Mouse (Mus musculus): ENCODE measurements at regions not wholly inside any gene's neighbourhood (a gene's known extent, or its start where the extent isn't known, plus 50 kb on each side); places are given as distances from the start of the nearest gene placed in this dataset.

GRCm38 (mm10) chr3:102682424-102682823 lies 51.9 kb upstream of the Tspan2 start:
- DNase-seq (ENCODE audit: low read depth, low spot score) = no peak
- in situ Hi-C loops (cut with MboI; ENCODE audit: low sequenced_read_pairs in 2 of 2, unreplicated experiment in 2 of 2) = no loop called here
- no peak for TF ChIP-seq MAFK (IDR thresholded peaks at IDR 0.05; ENCODE audit: insufficient read depth, low read depth, low read length)
- TF ChIP-seq ZC3H11A (IDR thresholded peaks at IDR 0.05; ENCODE audit: borderline replicate concordance, low read depth, low read length) = no peak
- TF ChIP-seq CHD2 (IDR thresholded peaks at IDR 0.05; ENCODE audit: low read depth, low read length) = no peak
- no peak for TF ChIP-seq ZNF384 (IDR thresholded peaks at IDR 0.05; ENCODE audit: low read depth, low read length)
- no peak for TF ChIP-seq HCFC1 (IDR thresholded peaks at IDR 0.05; ENCODE audit: borderline replicate concordance, insufficient read depth, low read length)
- Histone ChIP-seq H3K9ac (ENCODE audit: insufficient read depth, low read depth, low read length, poor library complexity, severe bottlenecking) (no peak overlapping the region), H3K9me3 (ENCODE audit: control insufficient read depth, insufficient read depth, low read depth, low read length) (no peaks in the 10 kb centered on the region), H3K36me3 (ENCODE audit: control insufficient read depth, insufficient read depth, low read length, poor library complexity, severe bottlenecking) (no peaks in the 10 kb centered on the region), H3K27ac (ENCODE audit: insufficient read depth, low read depth, low read length, poor library complexity, severe bottlenecking) (no peak overlapping the region), H3K4me1 (ENCODE audit: control insufficient read depth in 2 of 2, insufficient read depth in 2 of 2, low read length in 2 of 2, poor library complexity in 1 of 2) (no peaks in the 10 kb centered on the region), H3K4me3 (ENCODE audit: insufficient read depth in 1 of 2, low read depth in 1 of 2, low read length in 2 of 2, poor library complexity in 1 of 2, severe bottlenecking in 1 of 2) (no peak overlapping the region)

- H3K4me1 ChIP-seq (ENCODE audit: control insufficient read depth in 2 of 2, insufficient read depth in 2 of 2, low read length in 2 of 2, poor library complexity in 1 of 2) = no peaks in the 10 kb centered on the region
- in situ Hi-C loops (cut with MboI; ENCODE audit: low sequenced_read_pairs in 2 of 2, unreplicated experiment in 2 of 2) = no loop called here
- no peak overlapping the region for H3K4me3 ChIP-seq (ENCODE audit: insufficient read depth in 1 of 2, low read depth in 1 of 2, low read length in 2 of 2, poor library complexity in 1 of 2, severe bottlenecking in 1 of 2)
- H3K27ac ChIP-seq (ENCODE audit: insufficient read depth, low read depth, low read length, poor library complexity, severe bottlenecking) = no peak overlapping the region
- TF ChIP-seq ZNF384 (IDR thresholded peaks at IDR 0.05; ENCODE audit: low read depth, low read length) = no peak
- H3K9me3 ChIP-seq (ENCODE audit: control insufficient read depth, insufficient read depth, low read depth, low read length) = no peaks in the 10 kb centered on the region
- H3K9ac ChIP-seq (ENCODE audit: insufficient read depth, low read depth, low read length, poor library complexity, severe bottlenecking) = no peak overlapping the region
- no peaks in the 10 kb centered on the region for H3K36me3 ChIP-seq (ENCODE audit: control insufficient read depth, insufficient read depth, low read length, poor library complexity, severe bottlenecking)
- no peak for DNase-seq (ENCODE audit: low read depth, low spot score)
Measured at GRCm38 (mm10) chr3:102683541-102683940, 50.8 kb upstream of the Tspan2 start.

Data from ES-E14 (cell line).